Comparison of ENCODE assay signal across 8 mouse cellular contexts in genomic region chr19:18631161-18631643, GRCm38 (mm10). TPM values are rescaled to one million over a fixed set of nuclear protein-coding genes. Genes with fewer than 3 reads are reported as not detected.
DNase-seq lines count a peak whose midpoint lies in the region; ATAC-seq and TF ChIP-seq lines count a peak whose summit lies in the region.

No protein-coding gene starts in this region.

- 0 out of 2 replicates have a peak, but pooled peaks cover 2% of the 10 kb centered on the region for H3K4me1 ChIP-seq in forebrain, embryonic 15.5 days
- H3K4me1 ChIP-seq in lung, embryonic 16.5 days (replicated peaks; ENCODE audit: control insufficient read depth, insufficient read depth, low read length), result peaks cover 13% of the 10 kb centered on the region
- H3K4me1 ChIP-seq in olfactory bulb, adult 2 months (ENCODE audit: control insufficient read depth, insufficient read depth, low read length), result no peaks in the 10 kb centered on the region; the same call in 1 of the 2 replicates

- H3K79me3 ChIP-seq in C2C12 (ENCODE audit: low read depth), result peaks cover 27% of the 10 kb centered on the region

- peak overlapping the region; percentile 75 for H3ac ChIP-seq in C2C12 (ENCODE audit: control insufficient read depth, insufficient read length, low read depth)

- H3K36me3 ChIP-seq in C2C12 (ENCODE audit: control insufficient read depth, insufficient read depth), result no peaks in the 10 kb centered on the region
- H3K36me3 ChIP-seq in forebrain, embryonic 15.5 days, result no peaks in the 10 kb centered on the region
- H3K36me3 ChIP-seq in lung, embryonic 16.5 days (ENCODE audit: control insufficient read depth, insufficient read depth, low read length), result no peaks in the 10 kb centered on the region

- H3K4me3 ChIP-seq in C2C12 (ENCODE audit: insufficient read depth, poor library complexity, severe bottlenecking), result peak overlapping the region; percentile 74
- peak overlapping the region; percentile 89 for H3K4me3 ChIP-seq in forebrain, embryonic 15.5 days
- H3K4me3 ChIP-seq in lung, embryonic 16.5 days (ENCODE audit: low read length), result peak overlapping the region; percentile 93
- H3K4me3 ChIP-seq in olfactory bulb, adult 2 months (ENCODE audit: insufficient read depth, low read depth, low read length), result peak overlapping the region; percentile 64

- no peak for TF ChIP-seq CTCF in C2C12 (IDR thresholded peaks at IDR 0.05; ENCODE audit: control insufficient read depth, insufficient read depth, insufficient read length)
- TF ChIP-seq CTCF in olfactory bulb, adult 2 months (IDR thresholded peaks at IDR 0.05; ENCODE audit: insufficient read depth, low read depth, low read length), result no peak

- peak; percentile 65 for ATAC-seq in forebrain, embryonic 15.5 days (replicated peaks)
- peak; percentile 79 for ATAC-seq in lung, embryonic 16.5 days (ENCODE audit: low read depth)

- DNase-seq in adrenal gland, adult 2 months, result peak; percentile 84
- peak; percentile 78 for DNase-seq in heart, postnatal 4 days
- peak; percentile 19 to 32 for DNase-seq in layer of hippocampus, adult 18-20 months (ENCODE audit: low spot score in 2 of 2)
- peak; percentile 58 for DNase-seq in thymus, postnatal 25 days

- no peaks in the 10 kb centered on the region for H3K27me3 ChIP-seq in C2C12 (ENCODE audit: control insufficient read depth, insufficient read depth, insufficient read length)
- H3K27me3 ChIP-seq in forebrain, embryonic 15.5 days, result no peaks in the 10 kb centered on the region
- H3K27me3 ChIP-seq in lung, embryonic 16.5 days (ENCODE audit: control insufficient read depth, insufficient read depth, low read depth, low read length), result no peaks in the 10 kb centered on the region

- H3K4me2 ChIP-seq in forebrain, embryonic 15.5 days (replicated peaks), result peak overlapping the region; percentile 99
- H3K4me2 ChIP-seq in lung, embryonic 16.5 days (ENCODE audit: low read depth, low read length), result peak overlapping the region; percentile 54

- under 1% methylated on average over 40 of the region's 40 CpGs for WGBS in forebrain, embryonic 15.5 days
- WGBS in lung, embryonic 16.5 days, result 0% methylated on average over 40 of the region's 40 CpGs
- WGBS in olfactory bulb, adult 2 months, result under 1% methylated on average over 40 of the region's 40 CpGs

- H3K9me3 ChIP-seq in forebrain, embryonic 15.5 days, result no peaks in the 10 kb centered on the region
- no peaks in the 10 kb centered on the region for H3K9me3 ChIP-seq in lung, embryonic 16.5 days (ENCODE audit: control insufficient read depth, low read length)

- H3K27ac ChIP-seq in forebrain, embryonic 15.5 days (replicated peaks), result peak overlapping the region; percentile 46
- peak overlapping the region; percentile 95 for H3K27ac ChIP-seq in lung, embryonic 16.5 days (ENCODE audit: low read length)
- no peak overlapping the region for H3K27ac ChIP-seq in olfactory bulb, adult 2 months (ENCODE audit: insufficient read depth, low read depth, low read length)

- H3K9ac ChIP-seq in forebrain, embryonic 15.5 days (replicated peaks), result peak overlapping the region; percentile 60
- peak overlapping the region; percentile 86 for H3K9ac ChIP-seq in lung, embryonic 16.5 days (ENCODE audit: low read length)

- TF ChIP-seq POLR2A in olfactory bulb, adult 2 months (IDR thresholded peaks at IDR 0.05; ENCODE audit: insufficient read depth, low read depth, low read length), result no peak

- peaks cover 46% of the 10 kb centered on the region for H3K79me2 ChIP-seq in C2C12 (ENCODE audit: control insufficient read depth, insufficient read depth)

TF ChIP-seq in C2C12, 6 proteins besides CTCF, POLR2A, EP300 and RAD21:
- TF ChIP-seq MAX (IDR thresholded peaks at IDR 0.05), result no peak
- no peak for TF ChIP-seq CEBPB (IDR thresholded peaks at IDR 0.05; ENCODE audit: low read depth)
- no peak for TF ChIP-seq MYOD1 (IDR thresholded peaks at IDR 0.05; ENCODE audit: control insufficient read depth, insufficient read length, low read depth)
- no peak for TF ChIP-seq USF1 (IDR thresholded peaks at IDR 0.05; ENCODE audit: low read depth)
- TF ChIP-seq MYOG (IDR thresholded peaks at IDR 0.05; ENCODE audit: control insufficient read depth, extremely low read depth, insufficient read length), result no peak
- TF ChIP-seq FOSL1 (IDR thresholded peaks at IDR 0.05; ENCODE audit: insufficient read depth, low read length, poor library complexity, severe bottlenecking), result no peak

RNA-seq across cellular contexts. Expression of gene Ostf1, which starts 0.4 kb away (rescaled TPM):
- polyA plus RNA-seq in C2C12 (2012; fragmentation: generic; extraction: Trizol), result 64.4 TPM
- total RNA-seq in adrenal gland, adult 2 months (2021), result 100 to 1,000 TPM; 108 to 122 TPM
- 61.1 and 95.4 TPM in 2 replicates for polyA plus RNA-seq in adrenal gland, adult 2 months (2012; rRNA removed)
- 28.5 and 28.8 TPM in 2 replicates for polyA plus RNA-seq in forebrain, embryonic 15.5 days (2015; fragmentation: Nextera tagmentation; extraction: Ambion mirVana)
- 10 to 100 TPM; 52.2 to 53.5 TPM for total RNA-seq in heart, postnatal 4 days (2021)
- 10 to 100 TPM; 25.0 to 27.0 TPM for total RNA-seq in layer of hippocampus, adult 18-20 months (2021)
- 111 and 122 TPM in 2 replicates for polyA plus RNA-seq in lung, embryonic 16.5 days (2015; fragmentation: Nextera tagmentation; extraction: Ambion mirVana)
- polyA plus RNA-seq in olfactory bulb, adult 2 months (2012; ENCODE audit: insufficient read depth, insufficient read length, low replicate concordance, missing spikeins), result not detected in 2 replicates

RNA-seq across cellular contexts. Expression of gene Nmrk1, which starts 0.5 kb away (rescaled TPM):
- polyA plus RNA-seq in C2C12 (2012; fragmentation: generic; extraction: Trizol), result 1.6 TPM
- total RNA-seq in adrenal gland, adult 2 months (2021), result 10 to 100 TPM in 1 of 2 experiments, 1 to 10 TPM in 1; 9.5 to 11.9 TPM
- polyA plus RNA-seq in adrenal gland, adult 2 months (2012; rRNA removed), result 3.2 and 4.7 TPM in 2 replicates
- polyA plus RNA-seq in forebrain, embryonic 15.5 days (2015; fragmentation: Nextera tagmentation; extraction: Ambion mirVana), result 5.3 and 6.0 TPM in 2 replicates
- 1 to 10 TPM; 3.3 to 4.1 TPM for total RNA-seq in heart, postnatal 4 days (2021)
- total RNA-seq in layer of hippocampus, adult 18-20 months (2021), result 1 to 10 TPM; 8.7 to 9.3 TPM
- 11.1 and 13.5 TPM in 2 replicates for polyA plus RNA-seq in lung, embryonic 16.5 days (2015; fragmentation: Nextera tagmentation; extraction: Ambion mirVana)
- not detected in 2 replicates for polyA plus RNA-seq in olfactory bulb, adult 2 months (2012; ENCODE audit: insufficient read depth, insufficient read length, low replicate concordance, missing spikeins)

RNA-seq across cellular contexts. Expression of gene Carnmt1, which starts 39.4 kb away (rescaled TPM):
- 5.4 TPM for polyA plus RNA-seq in C2C12 (2012; fragmentation: generic; extraction: Trizol)
- 10 to 100 TPM; 23.7 to 24.7 TPM for total RNA-seq in adrenal gland, adult 2 months (2021)
- polyA plus RNA-seq in adrenal gland, adult 2 months (2012; rRNA removed), result 10.4 and 12.5 TPM in 2 replicates
- 14.1 and 16.2 TPM in 2 replicates for polyA plus RNA-seq in forebrain, embryonic 15.5 days (2015; fragmentation: Nextera tagmentation; extraction: Ambion mirVana)
- 10 to 100 TPM; 19.0 to 21.6 TPM for total RNA-seq in heart, postnatal 4 days (2021)
- 10 to 100 TPM; 11.0 to 11.6 TPM for total RNA-seq in layer of hippocampus, adult 18-20 months (2021)
- polyA plus RNA-seq in lung, embryonic 16.5 days (2015; fragmentation: Nextera tagmentation; extraction: Ambion mirVana), result 21.5 and 22.0 TPM in 2 replicates
- polyA plus RNA-seq in olfactory bulb, adult 2 months (2012; ENCODE audit: insufficient read depth, insufficient read length, low replicate concordance, missing spikeins), result not detected in 2 replicates

Comparison
In these comparisons a context has a peak if more than half of its experiments do, and no peak if none do; other contexts are left out.
1. DNase-seq: peak in every context shown above with its lines; median percentile 84 in adrenal gland, adult 2 months; 78 in heart, postnatal 4 days; 58 in thymus, postnatal 25 days; 26 in layer of hippocampus, adult 18-20 months.
2. RNA of gene Ostf1, which starts 0.4 kb away (polyA plus RNA-seq): 111 to 122 TPM in lung, embryonic 16.5 days, 61.1 to 95.4 TPM in adrenal gland, adult 2 months, 64.4 TPM in C2C12 (single experiment) and 28.5 to 28.8 TPM in forebrain, embryonic 15.5 days; not detected in olfactory bulb, adult 2 months; every median in the first group is over 10 times any median in the second.
3. Peak in every context shown above with its lines, with median percentiles within 50 percentile points of each other: H3K4me3 ChIP-seq.